ENCODE assay signal across 8 mouse cellular contexts in the genomic region with DNA sequence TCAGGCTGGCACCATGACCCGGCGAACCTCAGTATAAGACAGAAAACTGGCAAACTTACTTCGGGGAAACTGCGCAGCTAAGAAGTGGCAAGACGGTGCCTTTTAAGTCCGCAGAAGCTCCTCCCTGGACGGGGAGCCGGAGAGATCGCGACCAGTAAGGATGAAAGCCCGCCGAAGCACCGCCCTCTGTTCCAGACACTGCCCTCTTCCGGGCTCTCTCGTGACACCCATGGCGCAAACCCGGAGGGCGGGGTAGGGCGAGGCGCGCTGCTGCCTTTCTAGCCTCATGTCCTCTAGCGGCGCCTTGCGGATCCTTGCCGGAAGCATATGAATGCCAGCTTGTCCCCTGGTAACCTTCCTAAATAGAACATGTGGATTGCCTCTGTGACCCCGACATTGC. TPM values are rescaled to one million over a fixed set of nuclear protein-coding genes. Genes with fewer than 3 reads are reported as not detected.
DNase-seq lines count a peak whose midpoint lies in the region; ATAC-seq lines count a peak whose summit lies in the region.

A gene (minus strand): TSS at position 179 of the 400 bp plus-strand sequence.

- H3K27me3 ChIP-seq in hindbrain, embryonic 16.5 days (replicated peaks; ENCODE audit: control insufficient read depth, insufficient read depth, low read length), result no peaks in the 10 kb centered on the region

- peaks cover 27% of the 10 kb centered on the region for H3K79me2 ChIP-seq in macrophage (ENCODE audit: inconsistent target)

- ATAC-seq in hindbrain, embryonic 16.5 days, result peak; percentile 99

- peak within 1 kb of the TSS; percentile 58 for H3K9ac ChIP-seq in hindbrain, embryonic 16.5 days (ENCODE audit: low read depth, low read length)

- peak; percentile 94 for DNase-seq in T-cell, adult 2 months (ENCODE audit: low spot score)
- DNase-seq in cerebellum, postnatal 36 days, result peak; percentile 82 to 88
- peak; percentile 94 for DNase-seq in gastrocnemius, adult 18-20 months (ENCODE audit: low spot score)
- peak; percentile 83 to 89 for DNase-seq in left cerebral cortex, adult 18-20 months (ENCODE audit: low spot score in 2 of 2)
- DNase-seq in right cerebral cortex, adult 18-20 months, result peak; percentile 92
- DNase-seq in urinary bladder, postnatal 10 days (ENCODE audit: low spot score), result peak; percentile 64

- H3K4me2 ChIP-seq in hindbrain, embryonic 16.5 days (ENCODE audit: low read length), result peak within 1 kb of the TSS; percentile 59

- H3K27ac ChIP-seq in hindbrain, embryonic 16.5 days (ENCODE audit: low read depth, low read length), result peak within 1 kb of the TSS; percentile 57; the same call in 1 of the 2 replicates
- peak within 1 kb of the TSS; percentile 90 for H3K27ac ChIP-seq in macrophage

- no peaks in the 10 kb centered on the region for H3K36me3 ChIP-seq in hindbrain, embryonic 16.5 days (ENCODE audit: control insufficient read depth, insufficient read depth, low read length)
- H3K36me3 ChIP-seq in macrophage (ENCODE audit: inconsistent target), result no peaks in the 10 kb centered on the region

- 26% methylated on average over 19 of the region's 26 CpGs for WGBS in hindbrain, embryonic 16.5 days
- WGBS in macrophage (ENCODE audit: missing documents), result 22% methylated on average over 17 of the region's 26 CpGs

- no peaks in the 10 kb centered on the region for H3K9me3 ChIP-seq in hindbrain, embryonic 16.5 days (ENCODE audit: control insufficient read depth, low read length)

- H3K4me3 ChIP-seq in hindbrain, embryonic 16.5 days (ENCODE audit: low read length), result peak within 1 kb of the TSS; percentile 46
- peak within 1 kb of the TSS; percentile 69 for H3K4me3 ChIP-seq in macrophage (ENCODE audit: inconsistent target)

- no peaks in the 10 kb centered on the region for H3K4me1 ChIP-seq in hindbrain, embryonic 16.5 days (ENCODE audit: control insufficient read depth, insufficient read depth, low read depth, low read length)

RNA-seq across cellular contexts. Expression of the gene that starts here (rescaled TPM):
- 10 to 100 TPM; 17.1 to 25.8 TPM for total RNA-seq in gastrocnemius, adult 18-20 months (2021)
- 82.5 and 92.3 TPM in 2 replicates for polyA plus RNA-seq in hindbrain, embryonic 16.5 days (2015; fragmentation: Nextera tagmentation; extraction: Ambion mirVana)
- 10 to 100 TPM; 65.5 to 76.3 TPM for total RNA-seq in left cerebral cortex, adult 18-20 months (2021)
- total RNA-seq in macrophage (2018; cell fraction: chromatin; rRNA removed), result 1,000 to 10,000 TPM in 25 of 26 experiments, 100 to 1,000 TPM in 1; 980 to 3,396 (median 1,945) TPM
- 100 to 1,000 TPM; 322 to 833 (median 593) TPM for total RNA-seq in macrophage (2018; cell fraction: cytosol; rRNA removed)
- 1,000 to 10,000 TPM in 22 of 26 experiments, 100 to 1,000 TPM in 4; 882 to 3,224 (median 1,729) TPM for total RNA-seq in macrophage (2018; cell fraction: nucleus; rRNA removed)
- polyA plus RNA-seq in macrophage (2018), result 320 to 1,287 TPM (median 826 TPM) in 3 replicates

Comparison
In these comparisons a context has a peak if more than half of its experiments do, and no peak if none do; other contexts are left out.
1. Peak in every context shown above with its lines: DNase-seq, ATAC-seq, H3K4me3 ChIP-seq and H3K27ac ChIP-seq.